Mouse (Mus musculus) neural tube, embryonic 11.5 days (tissue): ENCODE results near the gene Oxnad1. TPM values are rescaled to one million over a fixed set of nuclear protein-coding genes. Genes with fewer than 3 reads are reported as not detected.
A peak's percentile ranks its signal among the peaks of the same experiment; 100 is the strongest.

Experiments
- ATAC-seq: fragments of 200-750 bp; cut with Nextera tagmentation; 2 replicates; pipeline ENCODE4 v1.8.0; 2017; ENCODE audit warnings: moderate number of reproducible peaks, mild to moderate bottlenecking, moderate TSS enrichment, moderate library complexity; ENCODE audit not compliant: insufficient read depth, low FRiP score, low TSS enrichment
- DNase-seq: peaks from one replicate; pipeline ENCODE4 v3.0.0-alpha.2; 2015; ENCODE audit warnings: low spot score
- H3K27ac ChIP-seq: fragments of 300-500 bp; sonication (generic); 2 replicates; pipeline ENCODE4 v1.5.1; 2014; ENCODE audit warnings: low read depth, mild to moderate bottlenecking, low read length
- H3K27me3 ChIP-seq: fragments of 300-500 bp; sonication (generic); 2 replicates; pipeline ENCODE4 v1.6.1; 2014; ENCODE audit warnings: mild to moderate bottlenecking, low read length, mixed read lengths; ENCODE audit not compliant: control insufficient read depth, insufficient read depth
- H3K36me3 ChIP-seq: fragments of 300-500 bp; sonication (generic); 2 replicates; pipeline ENCODE4 v1.6.1; 2014; ENCODE audit warnings: mild to moderate bottlenecking, low read length, moderate library complexity, mixed read lengths; ENCODE audit not compliant: control insufficient read depth, insufficient read depth
- H3K4me1 ChIP-seq: fragments of 300-500 bp; sonication (generic); 2 replicates; pipeline ENCODE4 v1.6.1; 2014; ENCODE audit warnings: low read length, mixed read lengths; ENCODE audit not compliant: control insufficient read depth, insufficient read depth
- H3K4me2 ChIP-seq: fragments of 300-500 bp; sonication (generic); 2 replicates; pipeline ENCODE4 v1.6.1; 2014; ENCODE audit warnings: low read depth, mild to moderate bottlenecking, moderate library complexity
- H3K4me3 ChIP-seq: fragments of 300-500 bp; sonication (generic); 2 replicates; pipeline ENCODE4 v1.5.1; 2014; ENCODE audit warnings: low read depth, low read length
- H3K9ac ChIP-seq: fragments of 300-500 bp; sonication (generic); 2 replicates; pipeline ENCODE4 v1.6.1; 2014; ENCODE audit warnings: mild to moderate bottlenecking, low read length
- H3K9me3 ChIP-seq: fragments of 300-500 bp; sonication (generic); 2 replicates; pipeline ENCODE4 v1.6.1; 2016; ENCODE audit warnings: low read length; ENCODE audit not compliant: control insufficient read depth
- WGBS: fragments of 180-500 bp; shearing (Covaris S2); extraction: QIAGEN DNeasy Blood & Tissue Kit; methylation state at CpG from one replicate; pipeline ENCODE4 v1.1.7; 2014; 5-methylcytosine and 5-hydroxymethylcytosine counted together
- polyA plus RNA-seq: library from polyadenylated mRNA; unstranded; fragments of >200 nt; fragmentation: Nextera tagmentation; extraction: Ambion mirVana; gene quantifications from 2 replicates; pipeline ENCODE4 v1.2.1, GENCODE M21; 2014

Gene Oxnad1
- polyA plus RNA-seq, 1 experiment from 2014 or later, result 23.0 TPM

GRCm38 (mm10) chr14:32056675-32057074, 28.5 kb upstream of the Oxnad1 start:
- Histone ChIP-seq H3K4me2 (no peak overlapping the region), H3K9me3 (no peaks in the 10 kb centered on the region), H3K27ac (no peak overlapping the region), H3K27me3 (no peaks in the 10 kb centered on the region), H3K4me1 (no peaks in the 10 kb centered on the region), H3K4me3 (no peak overlapping the region), H3K36me3 (no peaks in the 10 kb centered on the region), H3K9ac (no peak overlapping the region)
- WGBS, result 93% methylated on average over 2 of the region's 2 CpGs
- DNase-seq (no peak), ATAC-seq (no peak)

GRCm38 (mm10) chr14:32057664-32058063, 27.5 kb upstream of the Oxnad1 start:
- H3K9me3 ChIP-seq, result no peaks in the 10 kb centered on the region
- H3K27me3 ChIP-seq, result no peaks in the 10 kb centered on the region
- H3K4me1 ChIP-seq, result no peaks in the 10 kb centered on the region
- no peaks in the 10 kb centered on the region for H3K36me3 ChIP-seq
- ATAC-seq (no peak), DNase-seq (no peak)
- no peak overlapping the region for H3K9ac ChIP-seq
- WGBS, result 90% methylated on average over 4 of the region's 4 CpGs
- no peak overlapping the region for H3K4me2 ChIP-seq
- no peak overlapping the region for H3K27ac ChIP-seq
- no peak overlapping the region for H3K4me3 ChIP-seq

- H3K4me1 ChIP-seq, result no peaks in the 10 kb centered on the region
- H3K4me2 ChIP-seq, result no peak overlapping the region
- DNase-seq (no peak), ATAC-seq (no peak)
- no peak overlapping the region for H3K9ac ChIP-seq
- H3K27me3 ChIP-seq, result no peaks in the 10 kb centered on the region
- no peak overlapping the region for H3K4me3 ChIP-seq
- H3K9me3 ChIP-seq, result no peaks in the 10 kb centered on the region
- 90% methylated on average over 4 of the region's 4 CpGs for WGBS
- no peak overlapping the region for H3K27ac ChIP-seq
- no peaks in the 10 kb centered on the region for H3K36me3 ChIP-seq
Measured at GRCm38 (mm10) chr14:32061398-32061797, 23.8 kb upstream of the Oxnad1 start.

GRCm38 (mm10) chr14:32072807-32073206, 12.4 kb upstream of the Oxnad1 start:
- Histone ChIP-seq H3K9me3 (no peaks in the 10 kb centered on the region), H3K27me3 (no peaks in the 10 kb centered on the region), H3K4me1 (no peaks in the 10 kb centered on the region), H3K27ac (no peak overlapping the region), H3K9ac (no peak overlapping the region), H3K36me3 (no peaks in the 10 kb centered on the region), H3K4me2 (no peak overlapping the region), H3K4me3 (no peak overlapping the region)
- DNase-seq, result no peak
- ATAC-seq, result no peak

GRCm38 (mm10) chr14:32073211-32073685, 11.9 kb upstream of the Oxnad1 start:
- Histone ChIP-seq H3K27me3 (no peaks in the 10 kb centered on the region), H3K9me3 (no peaks in the 10 kb centered on the region), H3K4me3 (no peak overlapping the region), H3K36me3 (no peaks in the 10 kb centered on the region), H3K27ac (no peak overlapping the region), H3K4me1 (no peaks in the 10 kb centered on the region), H3K9ac (no peak overlapping the region; the same call in 1 of the 2 replicates), H3K4me2 (no peak overlapping the region)
- ATAC-seq (no peak), DNase-seq (no peak)
- 81% methylated on average over 8 of the region's 8 CpGs for WGBS

- Histone ChIP-seq H3K4me2 (no peak overlapping the region), H3K4me1 (no peaks in the 10 kb centered on the region), H3K36me3 (no peaks in the 10 kb centered on the region), H3K4me3 (no peak overlapping the region), H3K9me3 (no peaks in the 10 kb centered on the region), H3K27me3 (no peaks in the 10 kb centered on the region), H3K27ac (no peak overlapping the region), H3K9ac (no peak overlapping the region)
- ATAC-seq (no peak), DNase-seq (no peak)
- WGBS, result 63% methylated on average over 7 of the region's 7 CpGs
Measured at GRCm38 (mm10) chr14:32073901-32074300, 11.3 kb upstream of the Oxnad1 start.

GRCm38 (mm10) chr14:32076896-32077575, 8.1 kb upstream of the Oxnad1 start:
- Histone ChIP-seq H3K9ac (no peak overlapping the region), H3K4me3 (no peak overlapping the region), H3K9me3 (no peaks in the 10 kb centered on the region), H3K36me3 (peaks cover 2% of the 10 kb centered on the region), H3K27me3 (no peaks in the 10 kb centered on the region), H3K4me2 (no peak overlapping the region), H3K27ac (no peak overlapping the region), H3K4me1 (no peaks in the 10 kb centered on the region)
- DNase-seq (peak; percentile 80), ATAC-seq (no peak)
- 41% methylated on average over 8 of the region's 8 CpGs for WGBS

- H3K4me2 ChIP-seq, result no peak overlapping the region
- H3K36me3 ChIP-seq, result peaks cover 5% of the 10 kb centered on the region
- no peak overlapping the region for H3K4me3 ChIP-seq
- H3K4me1 ChIP-seq, result 0 out of 2 replicates have a peak, but pooled peaks cover under 1% of the 10 kb centered on the region
- DNase-seq (no peak), ATAC-seq (no peak)
- H3K27ac ChIP-seq, result no peak overlapping the region
- no peak overlapping the region for H3K9ac ChIP-seq
- 86% methylated on average over 10 of the region's 10 CpGs for WGBS
- no peaks in the 10 kb centered on the region for H3K27me3 ChIP-seq
- no peaks in the 10 kb centered on the region for H3K9me3 ChIP-seq
Measured at GRCm38 (mm10) chr14:32081026-32081425, 4.1 kb upstream of the Oxnad1 start.

GRCm38 (mm10) chr14:32082891-32083290, 2.3 kb upstream of the Oxnad1 start:
- DNase-seq (no peak), ATAC-seq (no peak)
- no peaks in the 10 kb centered on the region for H3K9me3 ChIP-seq
- H3K4me1 ChIP-seq, result 0 out of 2 replicates have a peak, but pooled peaks cover 6% of the 10 kb centered on the region
- H3K9ac ChIP-seq, result no peak overlapping the region
- H3K27ac ChIP-seq, result no peak overlapping the region
- no peak overlapping the region for H3K4me3 ChIP-seq
- H3K27me3 ChIP-seq, result no peaks in the 10 kb centered on the region
- H3K36me3 ChIP-seq, result peaks cover 5% of the 10 kb centered on the region
- no peak overlapping the region for H3K4me2 ChIP-seq
- 93% methylated on average over 6 of the region's 6 CpGs for WGBS
